Mouse (Mus musculus) embryonic fibroblast, embryonic 13.5 days (primary cell): ENCODE data around the gene Elmsan1.

Experiments used
- CTCF ChIP-seq: IDR thresholded peaks from 2 replicates; pipeline ENCODE4 v1.5.1; 2011; ENCODE audit warnings: mild to moderate bottlenecking, control low read depth, low read length, moderate library complexity, borderline replicate concordance; ENCODE audit not compliant: insufficient read depth
- POLR2A ChIP-seq: IDR thresholded peaks from 2 replicates; pipeline ENCODE4 v1.6.1; 2011; ENCODE audit warnings: low read depth, mild to moderate bottlenecking, control low read depth, low read length, moderate library complexity

DNA sequence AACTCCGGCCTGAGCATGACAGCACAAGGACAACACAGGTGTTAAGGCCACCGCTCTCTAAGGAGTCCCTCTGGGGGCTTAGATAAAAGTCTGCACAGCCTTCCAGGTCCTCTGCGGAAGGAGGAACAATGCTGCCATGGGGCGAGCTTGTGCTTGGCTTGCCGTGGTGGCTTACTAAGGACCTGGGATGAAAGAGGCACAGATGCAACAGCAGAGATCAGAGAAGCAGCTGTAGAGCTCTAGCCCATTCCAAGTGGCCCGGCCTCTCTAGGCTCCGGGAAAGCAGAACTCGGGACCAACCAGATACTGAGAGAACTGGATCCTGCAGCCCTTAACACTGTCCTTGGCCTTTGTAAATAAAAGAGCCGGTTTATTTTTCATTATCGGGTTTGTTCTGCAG is 66.8 kb downstream of the Elmsan1 start:
- no peak for TF ChIP-seq CTCF
- TF ChIP-seq POLR2A: no peak
